Mouse (Mus musculus) cerebellum, adult 2 months (tissue): ENCODE data around the gene Dctd.

ENCODE experiments used
- CTCF ChIP-seq: fragments of 200-500 bp; IDR thresholded peaks from 2 replicates; pipeline ENCODE4 v1.5.1; 2011; ENCODE audit warnings: low read depth, mild to moderate bottlenecking, control low read depth, low read length, moderate library complexity, borderline replicate concordance; ENCODE audit not compliant: insufficient read depth
- POLR2A ChIP-seq: fragments of 200-500 bp; IDR thresholded peaks from 2 replicates; pipeline ENCODE4 v1.6.1; 2011; ENCODE audit warnings: low read length, control low read depth, borderline replicate concordance; ENCODE audit not compliant: insufficient read depth

GRCm38 (mm10) chr8:48133321-48133720 lies 34.4 kb downstream of the Dctd start:
- no peak for TF ChIP-seq POLR2A
- no peak for TF ChIP-seq CTCF
